Mouse (Mus musculus) forebrain, postnatal 0 days (tissue): Measurements from ENCODE around the gene Ifnl3. TPM values are rescaled to one million over a fixed set of nuclear protein-coding genes. Genes with fewer than 3 reads are reported as not detected.

Experiments
- ATAC-seq: fragments of 200-750 bp; cut with Nextera tagmentation; 2 replicates; pipeline ENCODE4 v1.8.0; 2017; ENCODE audit warnings: mild to moderate bottlenecking, moderate library complexity
- DNase-seq: peaks from one replicate; pipeline ENCODE4 v3.0.0-alpha.2; 2015
- H3K27ac ChIP-seq: fragments of 300-500 bp; sonication (generic); 2 replicates; pipeline ENCODE4 v1.5.1; 2014; ENCODE audit warnings: low read depth, mild to moderate bottlenecking, antibody characterized with exemption, low read length, moderate library complexity, mixed read lengths
- H3K27me3 ChIP-seq: fragments of 300-500 bp; sonication (generic); 2 replicates; pipeline ENCODE4 v1.6.1; 2014; ENCODE audit warnings: mild to moderate bottlenecking, low read length, mixed read lengths; ENCODE audit not compliant: insufficient read depth
- H3K36me3 ChIP-seq: fragments of 300-500 bp; sonication (generic); 2 replicates; pipeline ENCODE4 v1.6.1; 2014; ENCODE audit warnings: mild to moderate bottlenecking, moderate library complexity; ENCODE audit not compliant: insufficient read depth
- H3K4me1 ChIP-seq: fragments of 300-500 bp; sonication (generic); 2 replicates; pipeline ENCODE4 v1.6.1; 2014; ENCODE audit warnings: antibody characterized with exemption; ENCODE audit not compliant: insufficient read depth
- H3K4me2 ChIP-seq: fragments of 300-500 bp; sonication (generic); 2 replicates; pipeline ENCODE4 v1.6.1; 2014; ENCODE audit warnings: low read depth, mild to moderate bottlenecking, moderate library complexity
- H3K4me3 ChIP-seq: fragments of 300-500 bp; sonication (generic); 2 replicates; pipeline ENCODE4 v1.5.1; 2014; ENCODE audit warnings: low read depth, low read length, mixed read lengths
- H3K9ac ChIP-seq: fragments of 300-500 bp; sonication (generic); 2 replicates; pipeline ENCODE4 v1.6.1; 2014; ENCODE audit warnings: mild to moderate bottlenecking
- H3K9me3 ChIP-seq: fragments of 300-500 bp; sonication (generic); 2 replicates; pipeline ENCODE4 v1.6.1; 2016; ENCODE audit warnings: low read length
- CTCF ChIP-seq: sonication (generic); IDR thresholded peaks from 2 replicates; pipeline ENCODE4 v1.5.1; 2016; ENCODE audit warnings: antibody characterized with exemption, control low read depth, low read depth
- WGBS: fragments of 180-500 bp; shearing (Covaris S2); extraction: QIAGEN DNeasy Blood & Tissue Kit; methylation state at CpG from one replicate; pipeline ENCODE4 v1.1.7; 2014; 5-methylcytosine and 5-hydroxymethylcytosine counted together
- polyA plus RNA-seq: library from polyadenylated mRNA; unstranded; fragments of >200 nt; fragmentation: Nextera tagmentation; extraction: Ambion mirVana; gene quantifications from 2 replicates; pipeline ENCODE4 v1.2.1, GENCODE M21; 2015
- total RNA-seq: library from RNA; depleted of rRNA; stranded (reverse); fragments of >200 nt; gene quantifications from 2 replicates; pipeline ENCODE4 v1.2.3, GENCODE M21; 2014

Ifnl3 gene
- total and polyA plus RNA-seq, 2 experiments from 2014 or later: not detected

- no peak for TF ChIP-seq CTCF
- DNase-seq (no peak), ATAC-seq (no peak)
- H3K4me2 ChIP-seq: no peak overlapping the region
- 48% methylated on average over 7 of the region's 7 CpGs for WGBS
- no peaks in the 10 kb centered on the region for H3K9me3 ChIP-seq
- no peak overlapping the region for H3K9ac ChIP-seq
- no peak overlapping the region for H3K4me3 ChIP-seq
- no peak overlapping the region for H3K27ac ChIP-seq
- no peaks in the 10 kb centered on the region for H3K36me3 ChIP-seq
- 0 out of 2 replicates have a peak, but pooled peaks cover 4% of the 10 kb centered on the region for H3K4me1 ChIP-seq
- peaks cover 30% of the 10 kb centered on the region for H3K27me3 ChIP-seq
Measured at GRCm38 (mm10) chr7:28545891-28546210, 23.2 kb downstream of the Ifnl3 start.

DNA sequence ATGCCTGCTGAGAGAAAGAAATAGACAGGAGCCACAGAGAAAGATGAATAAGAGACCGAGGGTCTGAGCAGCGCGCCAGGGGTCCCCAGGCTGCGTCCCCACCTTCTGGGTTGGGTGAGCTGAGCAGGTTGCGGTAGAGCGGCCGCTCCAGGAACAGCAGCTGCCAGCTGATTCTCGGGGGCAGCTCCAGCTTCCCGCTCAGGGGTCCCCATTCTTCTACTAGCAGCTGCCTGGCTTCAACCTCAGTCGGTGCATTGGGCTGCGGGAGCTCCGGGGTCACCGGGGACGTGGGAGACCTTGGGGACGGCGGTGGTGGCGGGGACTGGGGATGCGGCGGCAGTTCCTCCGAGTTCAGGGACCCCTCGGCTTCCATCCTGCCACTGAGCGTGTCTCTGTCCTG, 24.0 kb downstream of the Ifnl3 start:
- ATAC-seq (no peak), DNase-seq (no peak)
- Histone ChIP-seq H3K36me3 (no peaks in the 10 kb centered on the region), H3K27ac (no peak overlapping the region), H3K4me3 (peak overlapping the region; percentile 23), H3K27me3 (peaks cover 30% of the 10 kb centered on the region), H3K4me2 (peak overlapping the region; percentile 47), H3K9me3 (no peaks in the 10 kb centered on the region), H3K4me1 (0 out of 2 replicates have a peak, but pooled peaks cover 4% of the 10 kb centered on the region), H3K9ac (0 out of 2 replicates have a peak overlapping the region, but pooled peaks have one; percentile 3)
- WGBS: 2% methylated on average over 22 of the region's 22 CpGs
- TF ChIP-seq CTCF: no peak

GRCm38 (mm10) chr7:28547154-28547553, 24.5 kb downstream of the Ifnl3 start, which contains the start of gene Nccrp1:
TSS of gene Nccrp1 (minus strand) at chr7:28547254.
- peak within 1 kb of the TSS; percentile 47 for H3K4me2 ChIP-seq
- H3K4me1 ChIP-seq: 0 out of 2 replicates have a peak, but pooled peaks cover 4% of the 10 kb centered on the region
- ATAC-seq: no peak
- no peaks in the 10 kb centered on the region for H3K36me3 ChIP-seq
- 6% methylated on average over 5 of the region's 5 CpGs for WGBS
- H3K9me3 ChIP-seq: no peaks in the 10 kb centered on the region
- DNase-seq: no peak
- TF ChIP-seq CTCF: no peak
- H3K4me3 ChIP-seq: peak within 1 kb of the TSS; percentile 23
- H3K9ac ChIP-seq: 0 out of 2 replicates have a peak within 1 kb of the TSS, but pooled peaks have one; percentile 3
- no peak within 1 kb of the TSS for H3K27ac ChIP-seq
- peaks cover 30% of the 10 kb centered on the region for H3K27me3 ChIP-seq

DNA sequence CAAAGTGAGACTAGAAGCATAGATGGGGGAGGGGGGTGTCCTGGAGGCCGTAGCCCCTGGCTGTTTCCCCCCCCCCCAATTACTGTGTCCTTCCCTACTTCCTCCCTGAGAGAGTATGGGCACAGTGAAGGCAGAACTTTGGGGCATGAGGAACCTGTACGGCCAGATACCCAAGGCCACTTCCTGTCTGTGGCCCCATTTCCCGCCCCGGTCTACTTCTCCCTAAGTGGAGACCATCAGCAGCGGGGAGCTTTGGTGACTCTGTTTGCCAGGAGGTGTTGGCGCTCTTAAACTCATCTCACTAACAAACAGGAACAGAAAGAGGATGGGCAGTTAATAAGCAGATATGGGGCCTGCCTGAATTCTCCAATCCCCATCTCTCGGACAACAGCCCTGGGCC, 25.0 kb downstream of the Ifnl3 start:
- no peak overlapping the region for H3K4me2 ChIP-seq

GRCm38 (mm10) chr7:28553076-28553475, 30.4 kb downstream of the Ifnl3 start:
- Histone ChIP-seq H3K4me1 (no peaks in the 10 kb centered on the region), H3K36me3 (no peaks in the 10 kb centered on the region), H3K9ac (no peak overlapping the region), H3K27me3 (no peaks in the 10 kb centered on the region), H3K4me3 (no peak overlapping the region), H3K4me2 (no peak overlapping the region), H3K27ac (no peak overlapping the region), H3K9me3 (no peaks in the 10 kb centered on the region)
- no peak for ATAC-seq
- no peak for DNase-seq
- 94% methylated on average over 6 of the region's 6 CpGs for WGBS
- no peak for TF ChIP-seq CTCF

More for the DNA sequence above, 25.0 kb downstream of the Ifnl3 start:
- H3K9ac ChIP-seq: no peak overlapping the region
- no peak for TF ChIP-seq CTCF
- no peaks in the 10 kb centered on the region for H3K9me3 ChIP-seq
- 0 out of 2 replicates have a peak, but pooled peaks cover 4% of the 10 kb centered on the region for H3K4me1 ChIP-seq
- peaks cover 30% of the 10 kb centered on the region for H3K27me3 ChIP-seq
- no peaks in the 10 kb centered on the region for H3K36me3 ChIP-seq
- no peak for DNase-seq
- H3K27ac ChIP-seq: no peak overlapping the region
- no peak overlapping the region for H3K4me3 ChIP-seq
- ATAC-seq: no peak
- WGBS: 70% methylated on average over 7 of the region's 7 CpGs

DNA sequence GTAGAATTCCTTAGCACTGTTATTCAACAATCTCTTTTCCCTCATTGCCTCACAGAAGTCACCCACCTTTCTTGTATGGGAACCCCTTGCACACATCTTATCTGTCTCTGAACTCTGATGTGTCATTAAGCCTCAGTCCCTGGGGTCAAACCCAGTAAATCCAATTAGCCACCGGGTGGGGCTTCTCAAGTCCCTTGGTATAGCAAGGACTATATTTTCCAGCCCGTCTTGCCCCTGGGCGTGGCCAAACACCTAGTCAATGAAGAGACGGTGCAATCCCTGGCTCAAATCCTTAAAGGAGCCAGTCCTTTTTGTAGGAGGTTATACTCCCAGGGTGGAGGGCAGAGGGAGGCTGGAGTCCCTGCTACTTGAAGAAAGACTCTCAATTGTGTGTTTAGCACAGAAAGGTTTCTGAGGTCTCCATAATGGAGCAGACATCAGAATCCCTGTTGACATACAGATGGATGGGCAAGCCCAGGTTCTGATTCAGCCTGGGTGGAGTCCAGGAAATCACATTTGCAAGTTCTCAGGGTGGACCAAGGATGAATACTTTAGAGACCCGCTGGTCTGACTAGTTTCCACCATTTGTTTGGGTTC, 33.4 kb downstream of the Ifnl3 start:
- ATAC-seq: no peak
- no peak for DNase-seq
- Histone ChIP-seq H3K4me1 (no peaks in the 10 kb centered on the region), H3K27ac (no peak overlapping the region), H3K9ac (no peak overlapping the region), H3K4me3 (no peak overlapping the region), H3K4me2 (no peak overlapping the region), H3K36me3 (peaks cover 26% of the 10 kb centered on the region), H3K9me3 (no peaks in the 10 kb centered on the region), H3K27me3 (no peaks in the 10 kb centered on the region)
- WGBS: 16% methylated on average over 5 of the region's 5 CpGs
- no peak for TF ChIP-seq CTCF

DNA sequence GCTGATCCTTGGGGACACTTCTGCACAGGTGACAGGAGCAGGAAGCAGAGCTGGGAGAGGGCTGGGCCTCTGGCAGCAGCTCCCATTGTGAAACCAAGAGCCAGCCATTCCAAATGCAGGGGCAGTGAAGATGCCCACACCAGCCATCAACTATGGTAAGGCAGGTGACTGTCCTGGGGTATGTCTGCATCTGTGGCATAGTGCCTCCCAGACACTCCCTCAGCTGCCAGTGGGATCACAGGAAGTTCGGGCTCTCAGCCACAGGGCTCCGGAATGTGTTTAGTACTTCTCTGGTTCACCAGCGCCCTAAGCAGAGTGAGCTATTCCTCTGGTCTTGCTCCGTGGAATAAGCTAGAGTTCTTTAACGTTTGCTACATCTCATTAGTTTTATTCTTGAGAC, 34.4 kb downstream of the Ifnl3 start:
- Histone ChIP-seq H3K4me3 (no peak overlapping the region), H3K36me3 (peaks cover 32% of the 10 kb centered on the region), H3K9me3 (no peaks in the 10 kb centered on the region), H3K27ac (no peak overlapping the region), H3K4me1 (no peaks in the 10 kb centered on the region), H3K9ac (no peak overlapping the region), H3K4me2 (no peak overlapping the region), H3K27me3 (no peaks in the 10 kb centered on the region)
- WGBS: 73% methylated on average over 5 of the region's 5 CpGs
- DNase-seq: no peak
- ATAC-seq: no peak
- TF ChIP-seq CTCF: no peak
